ENCODE assay signal across 21 mouse cellular contexts in genomic region chr9:34888298-34888697, GRCm38 (mm10).
DNase-seq lines count a peak whose midpoint lies in the region; ATAC-seq and TF ChIP-seq lines count a peak whose summit lies in the region.
"Had no signal": no experiment of that assay in that cellular context is flagged by ENCODE, and none has a peak within 500 bp of the region (broad histone marks: within the 10 kb centered on the region; RNA-seq: fewer than 3 reads in every experiment).

No protein-coding gene starts in this region.

- no peaks in the 10 kb centered on the region for H3K36me3 ChIP-seq in hindbrain, postnatal 0 days (ENCODE audit: insufficient read depth, low read length)
- H3K36me3 ChIP-seq in hindbrain, embryonic 11.5 days (ENCODE audit: control insufficient read depth, insufficient read depth, low read length): no peaks in the 10 kb centered on the region
- H3K36me3 ChIP-seq in midbrain, embryonic 11.5 days (ENCODE audit: control insufficient read depth, insufficient read depth, low read length): no peaks in the 10 kb centered on the region
- H3K36me3 ChIP-seq in midbrain, postnatal 0 days (ENCODE audit: insufficient read depth, low read length): no peaks in the 10 kb centered on the region
- H3K36me3 ChIP-seq: forebrain, embryonic 10.5 days; hindbrain, embryonic 13.5 days had no signal

- 35% methylated on average over 2 of the region's 2 CpGs for WGBS in cerebellum, adult 2 months
- 47% methylated on average over 2 of the region's 2 CpGs for WGBS in hindbrain, postnatal 0 days
- 93% methylated on average over 2 of the region's 2 CpGs for WGBS in hindbrain, embryonic 11.5 days
- 90% methylated on average over 2 of the region's 2 CpGs for WGBS in midbrain, embryonic 11.5 days
- 68% methylated on average over 2 of the region's 2 CpGs for WGBS in midbrain, postnatal 0 days

- peaks cover 46% of the 10 kb centered on the region for H3K4me1 ChIP-seq in cerebellum, adult 2 months (ENCODE audit: control insufficient read depth, insufficient read depth, low read length)
- H3K4me1 ChIP-seq in hindbrain, postnatal 0 days (ENCODE audit: insufficient read depth, low read length): no peaks in the 10 kb centered on the region
- H3K4me1 ChIP-seq in hindbrain, embryonic 11.5 days (replicated peaks; ENCODE audit: control insufficient read depth, insufficient read depth, low read length): no peaks in the 10 kb centered on the region
- H3K4me1 ChIP-seq in midbrain, embryonic 11.5 days (ENCODE audit: control insufficient read depth, insufficient read depth, low read length): 0 out of 2 replicates have a peak, but pooled peaks cover 2% of the 10 kb centered on the region
- no peaks in the 10 kb centered on the region for H3K4me1 ChIP-seq in midbrain, postnatal 0 days (ENCODE audit: insufficient read depth, low read length)
- H3K4me1 ChIP-seq: forebrain, embryonic 10.5 days had no signal

- H3K9ac ChIP-seq in hindbrain, postnatal 0 days (replicated peaks; ENCODE audit: low read length): no peak overlapping the region
- no peak overlapping the region for H3K9ac ChIP-seq in hindbrain, embryonic 11.5 days (ENCODE audit: low read depth, low read length)
- no peak overlapping the region for H3K9ac ChIP-seq in midbrain, embryonic 11.5 days (ENCODE audit: low read length)
- no peak overlapping the region for H3K9ac ChIP-seq in midbrain, postnatal 0 days (replicated peaks; ENCODE audit: low read length, poor library complexity, severe bottlenecking)
- H3K9ac ChIP-seq: forebrain, embryonic 13.5 days; hindbrain, embryonic 13.5 days had no signal

- no peak for DNase-seq in cerebellum, adult 2 months
- no peak for DNase-seq in cerebellum, adult 11 months
- DNase-seq in hindbrain, postnatal 0 days (ENCODE audit: low spot score): no peak
- DNase-seq in hindbrain, embryonic 11.5 days (ENCODE audit: low spot score): no peak
- peak; percentile 75 for DNase-seq in midbrain, embryonic 11.5 days (ENCODE audit: low spot score, missing footprints)
- DNase-seq in midbrain, postnatal 0 days (ENCODE audit: low spot score): no peak
- DNase-seq in right cerebral cortex, postnatal 10 days (ENCODE audit: low spot score in 2 of 2): peak; percentile 47 to 56
- DNase-seq in right cerebral cortex, adult 2 months (ENCODE audit: low spot score in 2 of 2): no peak
- DNase-seq: adrenal gland, adult 8-10 months; adrenal gland, postnatal 25 days; cerebellum, adult 8-10 months; cerebellum, postnatal 36 days; gastrocnemius, adult 2 months; gastrocnemius, postnatal 14 days; heart, adult 11 months had no signal

- H3K4me2 ChIP-seq in hindbrain, postnatal 0 days (ENCODE audit: low read depth, low read length): no peak overlapping the region
- H3K4me2 ChIP-seq in hindbrain, embryonic 11.5 days (replicated peaks; ENCODE audit: low read depth, low read length): no peak overlapping the region
- H3K4me2 ChIP-seq in midbrain, embryonic 11.5 days: no peak overlapping the region
- no peak overlapping the region for H3K4me2 ChIP-seq in midbrain, postnatal 0 days (ENCODE audit: low read depth, low read length, poor library complexity, severe bottlenecking)
- H3K4me2 ChIP-seq: forebrain, embryonic 13.5 days; heart, embryonic 11.5 days; hindbrain, embryonic 13.5 days had no signal

- no peak for TF ChIP-seq POLR2A in cerebellum, adult 2 months (IDR thresholded peaks at IDR 0.05; ENCODE audit: borderline replicate concordance, insufficient read depth, low read length)

- no peaks in the 10 kb centered on the region for H3K9me3 ChIP-seq in hindbrain, postnatal 0 days (ENCODE audit: low read length)
- no peaks in the 10 kb centered on the region for H3K9me3 ChIP-seq in hindbrain, embryonic 11.5 days (ENCODE audit: control insufficient read depth, low read length)
- no peaks in the 10 kb centered on the region for H3K9me3 ChIP-seq in midbrain, embryonic 11.5 days (ENCODE audit: control insufficient read depth, low read length)
- H3K9me3 ChIP-seq in midbrain, postnatal 0 days (ENCODE audit: low read length): no peaks in the 10 kb centered on the region
- H3K9me3 ChIP-seq: forebrain, embryonic 10.5 days; forebrain, embryonic 13.5 days; hindbrain, embryonic 13.5 days had no signal

- no peak overlapping the region for H3K4me3 ChIP-seq in cerebellum, adult 2 months (replicated peaks; ENCODE audit: insufficient read depth, low read depth, low read length)
- no peak overlapping the region for H3K4me3 ChIP-seq in hindbrain, postnatal 0 days (ENCODE audit: low read length)
- no peak overlapping the region for H3K4me3 ChIP-seq in hindbrain, embryonic 11.5 days (ENCODE audit: low read depth, low read length)
- H3K4me3 ChIP-seq in midbrain, embryonic 11.5 days (ENCODE audit: low read depth, low read length): no peak overlapping the region
- no peak overlapping the region for H3K4me3 ChIP-seq in midbrain, postnatal 0 days (ENCODE audit: low read depth, low read length)
- H3K4me3 ChIP-seq: forebrain, embryonic 10.5 days; forebrain, embryonic 13.5 days; gastrocnemius, adult 2 months; hindbrain, embryonic 13.5 days had no signal

- H3K27ac ChIP-seq in cerebellum, adult 2 months (ENCODE audit: insufficient read depth, low read length): peak overlapping the region; percentile 53
- H3K27ac ChIP-seq in hindbrain, postnatal 0 days: peak overlapping the region; percentile 1; the same call in 1 of the 2 replicates
- no peak overlapping the region for H3K27ac ChIP-seq in hindbrain, embryonic 11.5 days (ENCODE audit: low read depth, low read length)
- no peak overlapping the region for H3K27ac ChIP-seq in midbrain, embryonic 11.5 days (ENCODE audit: low read depth, low read length)
- no peak overlapping the region for H3K27ac ChIP-seq in midbrain, postnatal 0 days (ENCODE audit: low read depth, low read length)
- H3K27ac ChIP-seq: forebrain, embryonic 10.5 days; forebrain, embryonic 13.5 days; gastrocnemius, adult 2 months had no signal

- TF ChIP-seq CTCF in cerebellum, adult 2 months (IDR thresholded peaks at IDR 0.05; ENCODE audit: borderline replicate concordance, insufficient read depth, low read depth, low read length): no peak
- no peak for TF ChIP-seq CTCF in hindbrain, postnatal 0 days (IDR thresholded peaks at IDR 0.05; ENCODE audit: low read depth)
- TF ChIP-seq CTCF in midbrain, postnatal 0 days (IDR thresholded peaks at IDR 0.05): no peak

- no peaks in the 10 kb centered on the region for H3K27me3 ChIP-seq in cerebellum, adult 2 months (ENCODE audit: control insufficient read depth, insufficient read depth, low read length)
- no peaks in the 10 kb centered on the region for H3K27me3 ChIP-seq in hindbrain, postnatal 0 days (ENCODE audit: insufficient read depth, low read length)
- H3K27me3 ChIP-seq in hindbrain, embryonic 11.5 days (ENCODE audit: control insufficient read depth, insufficient read depth, low read length): no peaks in the 10 kb centered on the region
- no peaks in the 10 kb centered on the region for H3K27me3 ChIP-seq in midbrain, embryonic 11.5 days (ENCODE audit: control insufficient read depth, insufficient read depth, low read length)
- no peaks in the 10 kb centered on the region for H3K27me3 ChIP-seq in midbrain, postnatal 0 days (ENCODE audit: insufficient read depth, low read length)
- H3K27me3 ChIP-seq: forebrain, embryonic 13.5 days; hindbrain, embryonic 13.5 days had no signal

- ATAC-seq in hindbrain, postnatal 0 days: no peak
- ATAC-seq in hindbrain, embryonic 11.5 days (ENCODE audit: low FRiP score): no peak
- ATAC-seq in midbrain, embryonic 11.5 days (ENCODE audit: low FRiP score): no peak
- ATAC-seq in midbrain, postnatal 0 days (ENCODE audit: low FRiP score): no peak
- ATAC-seq: activated CD4-positive, CD25-positive, alpha-beta regulatory T cell, adult 4 months; inflammation-experienced regulatory T-cells, adult 6 months had no signal

Comparison
In these comparisons a context has a peak if more than half of its experiments do, and no peak if none do; other contexts are left out.
1. DNase-seq: peak in midbrain, embryonic 11.5 days (single experiment) and right cerebral cortex, postnatal 10 days (2 of 2); none in cerebellum, adult 2 months (0 of 2), cerebellum, adult 11 months (single experiment), hindbrain, postnatal 0 days (single experiment), hindbrain, embryonic 11.5 days (single experiment), midbrain, postnatal 0 days (single experiment) and right cerebral cortex, adult 2 months (0 of 2).
2. H3K27ac ChIP-seq: peak in cerebellum, adult 2 months (single experiment) and hindbrain, postnatal 0 days (single experiment); none in hindbrain, embryonic 11.5 days (single experiment), midbrain, embryonic 11.5 days (single experiment) and midbrain, postnatal 0 days (single experiment).